Mouse (Mus musculus): ENCODE measurements at regions not wholly inside any gene's neighbourhood (a gene's known extent, or its start where the extent isn't known, plus 50 kb on each side); places are given as distances from the start of the nearest gene placed in this dataset.

DNA sequence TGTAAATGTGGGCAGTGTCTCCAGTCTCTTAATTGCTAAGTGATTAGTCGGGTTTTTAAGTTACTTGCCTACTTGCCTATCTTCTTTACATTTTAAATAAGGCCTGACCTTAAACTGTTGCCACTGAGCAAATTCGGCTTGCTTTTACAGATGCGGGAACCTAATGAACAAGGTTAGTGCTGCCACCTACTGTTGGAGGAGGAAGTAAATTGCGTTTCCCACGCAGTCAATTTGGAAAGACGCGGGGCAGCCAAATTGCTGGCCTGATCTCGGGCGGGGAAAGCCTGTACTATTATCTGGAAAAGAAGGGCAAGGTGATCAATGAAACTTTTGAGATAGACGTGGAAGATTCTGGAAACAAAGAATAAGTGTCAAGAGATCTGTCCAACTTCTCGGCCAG lies 79.5 kb upstream of the Slc38a4 start:
- TF ChIP-seq HCFC1 (IDR thresholded peaks at IDR 0.05; ENCODE audit: borderline replicate concordance, insufficient read depth, low read length) = no peak
- TF ChIP-seq MAFK (IDR thresholded peaks at IDR 0.05; ENCODE audit: insufficient read depth, low read depth, low read length) = no peak
- TF ChIP-seq ZNF384 (IDR thresholded peaks at IDR 0.05; ENCODE audit: low read depth, low read length) = no peak
- peak; percentile 74; the same call in 1 of the 2 replicates for TF ChIP-seq ZC3H11A (IDR thresholded peaks at IDR 0.05; ENCODE audit: borderline replicate concordance, low read depth, low read length)
- no peak for TF ChIP-seq CHD2 (IDR thresholded peaks at IDR 0.05; ENCODE audit: low read depth, low read length)

All from ES-E14 (cell line).